Mouse (Mus musculus) CH12.LX (cell line): ENCODE measurements around the gene Sftpa1. TPM values are rescaled to one million over a fixed set of nuclear protein-coding genes. Genes with fewer than 3 reads are reported as not detected.

Experiments used
- DNase-seq: peaks from one replicate; pipeline ENCODE4 v3.0.0-alpha.2; 2013; ENCODE audit errors: extremely low read depth
- H3K27ac ChIP-seq: 2 replicates; pipeline ENCODE4 v1.5.1; 2012; ENCODE audit warnings: low read depth, mild to moderate bottlenecking, control low read depth, moderate library complexity; ENCODE audit not compliant: insufficient read depth
- H3K27me3 ChIP-seq: replicated peaks from 2 replicates; pipeline ENCODE3; 2012; ENCODE audit warnings: inconsistent platforms
- H3K36me3 ChIP-seq, 2 experiments: replicated peaks in 1 of 2; 2 replicates each; pipeline versions ENCODE3 to v1.6.1; 2012; ENCODE audit warnings: inconsistent platforms in 1 of 2, low read length in 1 of 2, mild to moderate bottlenecking in 1 of 2, mixed read lengths in 1 of 2, moderate library complexity in 1 of 2; ENCODE audit not compliant: control insufficient read depth in 1 of 2, insufficient read depth in 1 of 2
- H3K4me1 ChIP-seq, 2 experiments: 2 replicates each; pipeline ENCODE4 v1.6.1; 2012; ENCODE audit warnings: inconsistent platforms in 1 of 2, moderate library complexity in 1 of 2; ENCODE audit not compliant: insufficient read depth in 2 of 2, control insufficient read depth in 1 of 2
- H3K4me2 ChIP-seq: 2 replicates; pipeline ENCODE4 v1.6.1; 2012; ENCODE audit warnings: low read depth, mild to moderate bottlenecking, control low read depth; ENCODE audit not compliant: poor library complexity, insufficient read depth, severe bottlenecking
- H3K4me3 ChIP-seq, 3 experiments: fragments of 150-350 bp in 1 of 3; sonication (generic) in 1 of 3; replicated peaks in 1 of 3; 2 replicates each; pipeline versions ENCODE3 to v1.5.1; 2011 to 2012; ENCODE audit warnings: low read depth in 2 of 3, low read length in 2 of 3, mild to moderate bottlenecking in 2 of 3, moderate library complexity in 2 of 3, control low read depth in 1 of 3, improper control_type of control experiment in 1 of 3, inconsistent platforms in 1 of 3, mixed read lengths in 1 of 3; ENCODE audit not compliant: poor library complexity in 1 of 3
- H3K79me2 ChIP-seq: replicated peaks from 2 replicates; pipeline ENCODE4 v1.6.1; 2012; ENCODE audit warnings: mild to moderate bottlenecking, moderate library complexity; ENCODE audit not compliant: control insufficient read depth, poor library complexity, insufficient read depth, severe bottlenecking; ENCODE audit errors: extremely low read depth
- H3K9ac ChIP-seq: 2 replicates; pipeline ENCODE4 v1.6.1; 2012; ENCODE audit warnings: low read depth, mild to moderate bottlenecking, control low read depth, moderate library complexity; ENCODE audit not compliant: insufficient read depth
- H3K9me3 ChIP-seq: replicated peaks from 2 replicates; pipeline ENCODE3; 2012; ENCODE audit warnings: low read length, inconsistent platforms, mixed read lengths
- BHLHE40 ChIP-seq: IDR thresholded peaks from 2 replicates; pipeline ENCODE4 v1.6.1; 2011; ENCODE audit warnings: mild to moderate bottlenecking, low read depth, low read length, improper control_type of control experiment
- CHD1 ChIP-seq: IDR thresholded peaks from 2 replicates; pipeline ENCODE4 v1.6.1; 2012; ENCODE audit warnings: low read depth, low read length, improper control_type of control experiment, inconsistent platforms
- CHD2 ChIP-seq: IDR thresholded peaks from 2 replicates; pipeline ENCODE4 v1.6.1; 2011; ENCODE audit warnings: low read length, improper control_type of control experiment
- CTCF ChIP-seq, 2 experiments: IDR thresholded peaks in 1 of 2; conservative IDR thresholded peaks in 1 of 2; 2 replicates each; pipeline ENCODE4 v1.5.1; 2011 to 2012; ENCODE audit warnings: low read depth in 2 of 2, low read length in 2 of 2, improper control_type of control experiment in 1 of 2, inconsistent platforms in 1 of 2, mild to moderate bottlenecking in 1 of 2, moderate library complexity in 1 of 2
- E2F4 ChIP-seq: IDR thresholded peaks from 2 replicates; pipeline ENCODE4 v1.6.1; 2011; ENCODE audit warnings: low read depth, low read length, improper control_type of control experiment; ENCODE audit not compliant: insufficient replicate concordance
- EP300 ChIP-seq: IDR thresholded peaks from 2 replicates; pipeline ENCODE4 v1.6.1; 2011; ENCODE audit warnings: low read length, improper control_type of control experiment
- ETS1 ChIP-seq: conservative IDR thresholded peaks from 2 replicates; pipeline ENCODE4 v1.6.1; 2012; ENCODE audit warnings: low read depth, mild to moderate bottlenecking, inconsistent platforms, low read length, improper control_type of control experiment, moderate library complexity
- GABPA ChIP-seq: IDR thresholded peaks from 2 replicates; pipeline ENCODE4 v1.6.1; 2012; ENCODE audit warnings: low read depth, low read length, improper control_type of control experiment, inconsistent platforms; ENCODE audit not compliant: insufficient replicate concordance
- HCFC1 ChIP-seq: IDR thresholded peaks from 2 replicates; pipeline ENCODE4 v1.6.1; 2012; ENCODE audit warnings: low read depth, mild to moderate bottlenecking, inconsistent platforms, low read length, improper control_type of control experiment
- JUND ChIP-seq: conservative IDR thresholded peaks from 2 replicates; pipeline ENCODE4 v1.6.1; 2011; ENCODE audit warnings: low read depth, low read length, improper control_type of control experiment
- KAT2A ChIP-seq: IDR thresholded peaks from 2 replicates; pipeline ENCODE4 v1.6.1; 2012; ENCODE audit warnings: low read length, improper control_type of control experiment, inconsistent platforms; ENCODE audit not compliant: insufficient replicate concordance
- MAFK ChIP-seq: IDR thresholded peaks from 2 replicates; pipeline ENCODE4 v1.6.1; 2011; ENCODE audit warnings: low read length, improper control_type of control experiment; ENCODE audit not compliant: insufficient replicate concordance
- MAZ ChIP-seq: IDR thresholded peaks from 2 replicates; pipeline ENCODE4 v1.6.1; 2012; ENCODE audit warnings: low read depth, mild to moderate bottlenecking, inconsistent platforms, low read length, improper control_type of control experiment, moderate library complexity
- MXI1 ChIP-seq: IDR thresholded peaks from 2 replicates; pipeline ENCODE4 v1.6.1; 2011; ENCODE audit warnings: mild to moderate bottlenecking, low read depth, low read length, improper control_type of control experiment
- MYC ChIP-seq: IDR thresholded peaks from 2 replicates; pipeline ENCODE4 v1.6.1; 2011; ENCODE audit warnings: low read depth, mild to moderate bottlenecking, improper control_type of control experiment, low read length
- NELFE ChIP-seq: IDR thresholded peaks from 2 replicates; pipeline ENCODE4 v1.6.1; 2011; ENCODE audit warnings: low read depth, low read length, improper control_type of control experiment
- POLR2AphosphoS2 ChIP-seq: IDR thresholded peaks from 2 replicates; pipeline ENCODE4 v1.6.1; 2011; ENCODE audit warnings: low read depth, low read length, improper control_type of control experiment
- RAD21 ChIP-seq: IDR thresholded peaks from 2 replicates; pipeline ENCODE4 v1.6.1; 2011; ENCODE audit warnings: low read depth, mild to moderate bottlenecking, low read length, improper control_type of control experiment, moderate library complexity
- SIN3A ChIP-seq: IDR thresholded peaks from 2 replicates; pipeline ENCODE4 v1.6.1; 2012; ENCODE audit warnings: low read length, improper control_type of control experiment, inconsistent platforms
- SMC3 ChIP-seq: IDR thresholded peaks from 2 replicates; pipeline ENCODE4 v1.6.1; 2011; ENCODE audit warnings: low read depth, low read length, improper control_type of control experiment
- TCF12 ChIP-seq: IDR thresholded peaks from 2 replicates; pipeline ENCODE4 v1.6.1; 2014; ENCODE audit warnings: low read depth, mild to moderate bottlenecking, inconsistent platforms, low read length, improper control_type of control experiment
- USF1 ChIP-seq: IDR thresholded peaks from 2 replicates; pipeline ENCODE4 v1.6.1; 2014; ENCODE audit warnings: low read depth, mild to moderate bottlenecking, inconsistent platforms, low read length, improper control_type of control experiment
- USF2 ChIP-seq: conservative IDR thresholded peaks from 2 replicates; pipeline ENCODE4 v1.6.1; 2011; ENCODE audit warnings: low read depth, low read length, improper control_type of control experiment
- ZKSCAN1 ChIP-seq: IDR thresholded peaks from 2 replicates; pipeline ENCODE4 v1.6.1; 2012; ENCODE audit warnings: low read depth, inconsistent platforms, low read length, improper control_type of control experiment, borderline replicate concordance
- dilution Hi-C: fragments of 300-500 bp; cut with MboI; formaldehyde crosslinking; loops from 2 replicates; pipeline ENCODE4 v1.14.3; 2020; ENCODE audit warnings: low sequenced_read_pairs; ENCODE audit not compliant: extremely low pct_unique_long_range_greater_than_20kb, extremely low pct_ligation_motif_present
- in situ Hi-C: fragments of 300-500 bp; cut with MboI; formaldehyde crosslinking; loops from 3 replicates; pipeline ENCODE4 v1.14.3; 2019; ENCODE audit warnings: low sequenced_read_pairs, low pct_ligation_motif_present, low pct_unique_long_range_greater_than_20kb, mixed read lengths
- polyA plus RNA-seq: library from polyadenylated mRNA; unstranded; fragments of >175 nt; gene quantifications from 2 replicates; pipeline ENCODE4 v1.2.1, GENCODE M21; 2012; ENCODE audit warnings: low read depth; ENCODE audit not compliant: insufficient read length
- total RNA-seq, 2 experiments: library from RNA; depleted of rRNA; stranded (reverse); fragments of 300-350 nt in 1 of 2; fragments of >200 nt in 1 of 2; gene quantifications; 2 replicates each; pipeline ENCODE4 v1.2.3; 2012 to 2014

The Sftpa1 gene
- total and polyA plus RNA-seq, 3 experiments = not detected

- H3K4me3 ChIP-seq = no peak overlapping the region
- no peaks in the 10 kb centered on the region for H3K4me1 ChIP-seq
- no peak overlapping the region for H3K27ac ChIP-seq
- H3K79me2 ChIP-seq = no peaks in the 10 kb centered on the region
- H3K9me3 ChIP-seq = no peaks in the 10 kb centered on the region
- in situ Hi-C loops = no loop called here
- no peak for TF ChIP-seq CHD2
- TF ChIP-seq SIN3A = no peak
- TF ChIP-seq JUND = no peak
- no peak for TF ChIP-seq ZKSCAN1
- TF ChIP-seq MYC = no peak
- no peak for TF ChIP-seq E2F4
- no peak for TF ChIP-seq USF1
- TF ChIP-seq, all 38 proteins: peak for 0
- H3K4me2 ChIP-seq = no peak overlapping the region
- no peaks in the 10 kb centered on the region for H3K27me3 ChIP-seq
- DNase-seq = no peak
- H3K36me3 ChIP-seq = no peaks in the 10 kb centered on the region
- dilution Hi-C loops = no loop called here
- H3K9ac ChIP-seq = no peak overlapping the region
These were observed 14.5 kb downstream of the Sftpa1 start for GRCm38 (mm10) chr14:41146035-41146434.

- H3K9me3 ChIP-seq = no peaks in the 10 kb centered on the region
- H3K9ac ChIP-seq = no peak overlapping the region
- dilution Hi-C loops = no loop called here
- H3K27ac ChIP-seq = no peak overlapping the region
- no peak overlapping the region for H3K4me3 ChIP-seq
- H3K4me2 ChIP-seq = no peak overlapping the region; the same call in 1 of the 2 replicates
- H3K27me3 ChIP-seq = no peaks in the 10 kb centered on the region
- no peaks in the 10 kb centered on the region for H3K79me2 ChIP-seq
- no peaks in the 10 kb centered on the region for H3K36me3 ChIP-seq
- TF ChIP-seq USF2 (no peak), NELFE (no peak), RAD21 (no peak), ETS1 (no peak), MAZ (no peak), POLR2AphosphoS2 (no peak), SMC3 (no peak), USF1 (no peak)
- TF ChIP-seq, all 38 proteins: peak for 0
- DNase-seq = no peak
- in situ Hi-C loops = no loop called here
- no peaks in the 10 kb centered on the region for H3K4me1 ChIP-seq
These were observed 15.3 kb downstream of the Sftpa1 start for GRCm38 (mm10) chr14:41146922-41147321.

- dilution Hi-C loops = no loop called here
These were observed 15.8 kb downstream of the Sftpa1 start for GRCm38 (mm10) chr14:41147356-41147755.

More at GRCm38 (mm10) chr14:41147356-41147755, 15.8 kb downstream of the Sftpa1 start:
- Histone ChIP-seq H3K27ac (no peak overlapping the region), H3K9ac (no peak overlapping the region), H3K4me3 (no peak overlapping the region), H3K4me2 (no peak overlapping the region), H3K9me3 (no peaks in the 10 kb centered on the region), H3K27me3 (no peaks in the 10 kb centered on the region), H3K4me1 (no peaks in the 10 kb centered on the region), H3K79me2 (no peaks in the 10 kb centered on the region), H3K36me3 (no peaks in the 10 kb centered on the region)
- in situ Hi-C loops = no loop called here
- DNase-seq = no peak
- TF ChIP-seq BHLHE40 (no peak), CHD2 (no peak), ETS1 (no peak), POLR2AphosphoS2 (no peak), SIN3A (no peak), EP300 (no peak), KAT2A (no peak), NELFE (no peak), HCFC1 (no peak), ZKSCAN1 (no peak), TCF12 (no peak), MXI1 (no peak), CHD1 (no peak), CTCF (conservative IDR thresholded peaks at IDR 0.05 in 1 of 2, IDR thresholded peaks at IDR 0.05 in 1 of 2; ENCODE audit: low read depth in 2 of 2, low read length in 2 of 2) (no peak), MAFK (no peak), GABPA (no peak), JUND (no peak)
